In the genomic region with DNA sequence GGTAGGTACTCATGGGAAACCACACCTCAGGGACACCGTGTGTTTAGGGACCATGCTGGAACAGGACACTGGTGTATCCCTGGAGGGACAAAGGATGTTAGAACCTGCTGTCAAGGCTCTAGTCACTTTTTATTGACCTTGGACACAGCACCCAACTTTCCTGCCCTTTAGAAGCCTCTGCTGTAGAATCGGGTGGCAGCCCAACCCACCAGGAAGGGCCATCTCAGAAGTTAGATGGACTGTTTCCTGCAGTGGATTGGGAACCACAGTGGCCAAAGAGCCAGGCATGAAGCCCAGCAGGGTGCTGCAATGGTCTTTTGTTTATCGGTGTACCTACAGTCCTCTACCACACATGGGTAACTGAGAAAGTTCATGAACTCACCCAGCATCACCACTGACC, we compare ENCODE assay signal across 16 mouse cellular contexts. TPM values are rescaled to one million over a fixed set of nuclear protein-coding genes. Genes with fewer than 3 reads are reported as not detected.
"Had no signal": no experiment of that assay in that cellular context is flagged by ENCODE, and none has a peak within 500 bp of the region (broad histone marks: within the 10 kb centered on the region; RNA-seq: fewer than 3 reads in every experiment).

No protein-coding gene starts in this region.

- H3K27ac ChIP-seq: limb, embryonic 13.5 days; liver, embryonic 15.5 days; midbrain, embryonic 10.5 days; neural tube, embryonic 13.5 days had no signal

- H3K4me1 ChIP-seq: limb, embryonic 13.5 days; neural tube, embryonic 13.5 days had no signal

- DNase-seq: left cerebral cortex, postnatal 4 days; lung, postnatal 4 days; retina, postnatal 1 day; right cerebral cortex, postnatal 4 days; spleen, adult 18-20 months; thymus, adult 18-20 months; thymus, postnatal 14 days had no signal

- H3K36me3 ChIP-seq: limb, embryonic 13.5 days; liver, embryonic 15.5 days; midbrain, embryonic 10.5 days; neural tube, embryonic 13.5 days had no signal

- ATAC-seq: intestine, embryonic 16.5 days; midbrain, embryonic 16.5 days had no signal

- H3K9ac ChIP-seq: limb, embryonic 13.5 days; liver, embryonic 15.5 days had no signal

- H3K4me3 ChIP-seq: limb, embryonic 13.5 days; liver, embryonic 15.5 days; midbrain, embryonic 10.5 days; neural tube, embryonic 13.5 days had no signal

- H3K9me3 ChIP-seq: limb, embryonic 13.5 days; liver, embryonic 15.5 days; midbrain, embryonic 10.5 days; neural tube, embryonic 13.5 days had no signal

- H3K4me2 ChIP-seq: limb, embryonic 13.5 days; liver, embryonic 11.5 days; liver, embryonic 15.5 days; neural tube, embryonic 13.5 days had no signal

- H3K27me3 ChIP-seq: limb, embryonic 13.5 days; liver, embryonic 15.5 days; neural tube, embryonic 13.5 days had no signal

RNA-seq across cellular contexts. Expression of a gene that starts 27.3 kb away (rescaled TPM):
- total RNA-seq: megakaryocyte, adult 5-6 weeks had no signal
- polyA plus RNA-seq: midbrain, embryonic 10.5 days; midbrain, embryonic 16.5 days; stomach, embryonic 14.5 days had no signal

RNA-seq across cellular contexts. Expression of a gene that starts 34.5 kb away (rescaled TPM):
- total RNA-seq: megakaryocyte, adult 5-6 weeks had no signal
